Mouse (Mus musculus) brain, embryonic 14.5 days (tissue): ENCODE data around the gene Gstp2. TPM values are rescaled to one million over a fixed set of nuclear protein-coding genes. Genes with fewer than 3 reads are reported as not detected.

Experiments used
- DNase-seq: peaks from one replicate; pipeline ENCODE4 v3.0.0-alpha.2; 2011; ENCODE audit warnings: low read depth
- CTCF ChIP-seq: fragments of 200-500 bp; IDR thresholded peaks from 2 replicates; pipeline ENCODE4 v1.5.1; 2012; ENCODE audit warnings: inconsistent platforms, mild to moderate bottlenecking, moderate library complexity, borderline replicate concordance; ENCODE audit not compliant: insufficient read depth, insufficient read length; ENCODE audit errors: extremely low read depth
- POLR2A ChIP-seq: fragments of 200-500 bp; IDR thresholded peaks from 2 replicates; pipeline ENCODE4 v1.6.1; 2012; ENCODE audit warnings: mild to moderate bottlenecking, inconsistent platforms, borderline replicate concordance; ENCODE audit not compliant: poor library complexity, insufficient read depth, insufficient read length, severe bottlenecking; ENCODE audit errors: extremely low read depth
- polyA plus RNA-seq: library from polyadenylated mRNA; depleted of rRNA; stranded (reverse); fragments of >200 nt; gene quantifications from 2 replicates; pipeline ENCODE4 v1.2.3, GENCODE M21; 2012

Gene Gstp2
- polyA plus RNA-seq, 1 experiment, result 2.9 TPM

DNA sequence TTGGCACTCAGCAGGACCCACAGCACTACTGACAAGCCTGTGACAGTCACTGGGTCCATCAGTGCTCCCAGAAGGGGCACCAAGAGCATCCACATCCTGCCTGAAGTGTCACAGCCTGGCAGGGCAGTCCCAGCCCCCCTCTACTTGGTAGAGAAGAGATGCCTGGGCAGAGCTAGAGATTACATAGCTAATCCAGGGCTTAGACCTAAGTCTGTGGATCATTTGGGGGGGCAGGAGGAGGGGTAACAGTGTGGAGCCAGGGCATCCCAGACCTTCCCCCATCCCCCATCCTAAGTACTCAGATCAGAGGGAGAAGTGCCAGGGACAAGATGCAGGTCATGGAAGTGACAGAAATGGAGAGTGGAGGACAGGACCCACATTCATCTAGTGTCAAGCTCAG is 31.0 kb downstream of the Gstp2 start:
- DNase-seq, result no peak
- TF ChIP-seq POLR2A (no peak), CTCF (no peak)

DNA sequence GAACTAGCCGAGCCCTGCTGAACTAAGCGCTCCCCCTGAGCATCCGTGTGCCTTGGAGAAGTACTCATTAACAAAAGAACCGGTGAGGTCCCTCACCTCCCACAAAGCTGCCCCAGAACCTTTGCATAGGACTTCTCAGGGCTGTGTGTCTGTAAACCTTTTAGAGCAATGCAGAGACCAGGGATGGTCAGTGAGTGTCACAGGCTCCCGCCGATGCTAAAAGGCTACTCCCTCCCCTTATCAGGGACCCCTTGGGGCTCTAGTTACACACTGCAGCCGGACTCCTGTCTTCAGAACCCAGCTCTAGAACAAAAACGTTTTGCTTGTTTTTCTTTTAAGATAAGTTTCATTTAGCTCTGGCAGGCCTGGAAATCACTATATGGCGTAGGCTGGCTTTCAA is 32.8 kb downstream of the Gstp2 start:
- no peak for DNase-seq

DNA sequence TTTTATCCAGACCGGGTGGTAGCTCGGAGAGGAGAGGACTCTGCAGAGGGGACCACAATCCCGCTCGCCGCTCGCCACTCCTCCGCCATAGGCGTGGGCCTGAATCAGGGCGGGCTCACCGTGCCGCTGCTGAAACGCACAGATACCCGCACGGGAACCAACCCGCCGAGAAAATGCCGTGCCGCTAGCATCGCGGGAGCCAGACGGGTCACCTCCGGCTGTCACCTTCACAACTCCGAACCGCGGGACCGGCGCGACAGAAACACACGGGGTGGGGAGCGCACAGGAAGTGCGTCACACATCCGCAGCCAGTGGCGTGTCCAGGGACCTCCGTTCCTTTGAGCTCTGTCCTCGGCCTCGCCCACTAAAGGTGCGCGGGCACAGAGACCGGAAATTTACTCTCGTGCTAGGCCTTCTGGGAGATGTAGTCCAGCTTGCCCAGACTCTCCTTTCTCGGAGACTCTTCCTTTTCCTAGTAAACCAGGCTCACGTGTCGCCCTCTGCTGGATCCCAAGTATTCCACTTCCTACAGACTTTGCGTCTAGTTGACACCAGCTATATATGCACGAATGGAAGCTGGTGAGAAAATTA is 33.3 kb downstream of the Gstp2 start, which contains the start of gene Ndufv1:
Gene Ndufv1, minus strand, starts transcription at position 375 of the 591 bp plus-strand sequence.
- TF ChIP-seq CTCF (peak; percentile 83; the same call in 1 of the 2 replicates), POLR2A (peak; percentile 32; the same call in 1 of the 2 replicates)

More for the DNA sequence above, 32.8 kb downstream of the Gstp2 start:
- TF ChIP-seq CTCF (no peak), POLR2A (no peak)

DNA sequence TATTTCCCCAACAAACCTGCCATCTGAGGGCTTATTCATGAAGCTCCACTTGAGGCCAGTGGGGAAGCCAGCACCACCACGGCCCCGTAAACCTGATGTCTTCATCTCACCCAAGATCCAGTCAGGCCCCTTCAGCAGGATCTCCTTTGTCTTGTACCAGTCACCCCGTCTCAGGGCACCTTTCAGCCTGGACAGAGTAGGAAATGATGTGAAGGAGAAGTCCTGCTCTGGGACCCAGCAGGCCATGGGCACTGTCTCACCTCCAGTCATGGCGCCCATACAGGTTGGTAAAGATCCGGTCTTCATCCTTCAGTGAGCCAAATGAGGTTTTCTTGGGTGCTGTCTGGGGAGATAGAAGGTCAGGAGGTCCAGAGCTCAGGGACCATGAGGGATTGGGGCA is 34.7 kb downstream of the Gstp2 start:
- DNase-seq, result no peak
- TF ChIP-seq POLR2A (no peak), CTCF (no peak)

More for the DNA sequence above, 33.3 kb downstream of the Gstp2 start, which contains the start of gene Ndufv1:
- peak; percentile 100 for DNase-seq

DNA sequence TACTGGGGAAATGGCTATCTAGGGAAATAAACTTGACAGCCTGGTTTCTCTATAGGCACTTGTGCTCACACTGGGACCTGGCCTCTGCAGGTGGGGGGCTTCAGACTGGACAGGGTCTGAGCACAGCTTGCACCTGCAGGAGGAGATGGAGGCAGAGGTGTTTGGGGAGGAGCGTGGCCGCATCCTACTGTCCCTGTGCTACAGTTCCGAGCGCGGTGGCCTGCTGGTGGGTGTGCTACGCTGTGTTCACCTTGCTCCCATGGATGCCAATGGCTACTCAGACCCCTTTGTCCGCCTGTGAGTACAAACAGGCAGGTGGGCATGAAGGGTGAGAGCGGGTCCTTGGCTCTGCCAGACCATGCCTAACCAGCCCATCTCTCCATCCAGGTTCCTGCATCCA is 39.9 kb downstream of the Gstp2 start:
- TF ChIP-seq CTCF, result no peak
- TF ChIP-seq POLR2A, result no peak
- DNase-seq, result no peak

DNA sequence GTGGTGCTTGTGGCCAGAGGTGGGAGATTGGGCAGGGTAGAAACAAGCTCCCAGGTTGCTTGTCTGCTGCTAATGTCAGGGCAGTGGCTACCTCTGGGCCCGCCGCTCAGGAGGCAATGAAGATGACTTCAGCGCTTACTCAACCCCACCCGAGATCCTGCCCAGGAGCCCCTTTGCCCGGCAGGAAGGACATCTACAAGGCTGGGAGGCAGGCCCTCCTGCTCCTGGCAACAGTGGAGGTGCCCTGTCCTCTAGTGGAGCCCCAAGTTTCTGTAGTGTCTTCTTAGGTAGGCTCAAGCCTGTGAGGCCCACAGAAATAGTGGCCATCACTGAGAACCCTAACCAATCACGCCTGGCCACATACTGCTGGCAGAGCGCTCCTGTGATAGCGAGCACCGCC is 40.7 kb downstream of the Gstp2 start:
- no peak for TF ChIP-seq CTCF
- TF ChIP-seq POLR2A, result no peak
- DNase-seq, result no peak

DNA sequence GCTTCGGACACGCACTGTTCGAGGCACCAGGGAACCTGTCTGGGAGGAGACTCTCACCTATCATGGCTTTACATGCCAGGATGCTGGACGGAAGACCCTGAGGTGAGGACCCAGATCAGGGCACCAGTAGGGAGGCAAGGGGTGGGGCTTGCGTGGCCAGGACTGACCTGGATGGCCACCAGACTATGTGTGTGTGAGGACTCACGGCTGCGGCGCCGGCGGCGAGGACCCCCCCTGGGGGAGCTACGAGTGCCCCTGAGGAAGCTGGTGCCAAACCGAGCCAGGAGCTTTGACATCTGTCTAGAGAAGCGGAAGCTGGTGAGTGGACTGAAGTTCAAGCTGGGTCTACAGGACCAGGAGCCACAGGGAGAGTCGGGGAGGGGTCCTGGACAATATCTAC is 41.5 kb downstream of the Gstp2 start:
- TF ChIP-seq CTCF, result no peak
- no peak for TF ChIP-seq POLR2A
- no peak for DNase-seq

DNA sequence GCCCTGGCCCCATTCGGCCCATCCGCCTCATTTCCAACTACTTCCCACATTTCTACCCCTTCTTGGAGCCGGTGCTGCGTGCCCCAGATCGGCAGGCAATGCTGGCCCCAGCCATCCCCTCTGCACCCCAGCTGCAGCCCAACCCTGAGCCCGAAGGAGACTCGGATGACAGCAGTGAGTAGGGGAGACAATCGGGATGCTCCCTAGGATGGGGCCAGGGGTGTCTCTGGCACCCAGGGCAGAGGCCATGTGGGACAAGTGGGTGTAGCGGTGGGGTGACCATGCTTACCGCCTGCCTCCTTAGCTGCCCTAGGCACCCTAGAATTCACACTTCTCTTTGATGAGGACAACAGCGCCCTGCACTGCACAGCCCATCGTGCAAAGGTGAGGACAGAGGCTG is 42.2 kb downstream of the Gstp2 start:
- no peak for DNase-seq
- TF ChIP-seq POLR2A (no peak), CTCF (no peak)

DNA sequence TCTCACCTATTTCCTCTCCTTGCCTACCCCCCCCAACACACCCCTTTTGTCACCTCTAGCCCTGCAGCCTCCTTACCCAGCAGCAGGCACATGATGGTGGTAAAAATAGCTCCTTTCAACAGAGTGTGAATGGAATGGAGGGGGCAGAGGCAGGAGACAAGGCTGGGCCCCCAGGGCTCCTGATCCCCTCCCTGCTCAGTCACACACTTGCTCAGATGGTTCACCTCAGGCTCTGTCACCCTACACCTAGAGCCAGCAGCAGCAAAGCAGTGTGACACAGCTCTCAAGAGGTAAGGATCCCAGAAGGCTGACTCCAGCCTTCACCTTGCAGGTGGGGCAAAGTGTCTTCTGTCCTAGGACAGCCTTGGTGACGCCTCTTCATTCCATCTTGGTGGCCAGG is 42.7 kb downstream of the Gstp2 start, which contains the start of gene Doc2g:
Gene Doc2g, plus strand, starts transcription at position 202 of the 400 bp plus-strand sequence.
- DNase-seq, result no peak
- TF ChIP-seq CTCF (no peak), POLR2A (no peak)

DNA sequence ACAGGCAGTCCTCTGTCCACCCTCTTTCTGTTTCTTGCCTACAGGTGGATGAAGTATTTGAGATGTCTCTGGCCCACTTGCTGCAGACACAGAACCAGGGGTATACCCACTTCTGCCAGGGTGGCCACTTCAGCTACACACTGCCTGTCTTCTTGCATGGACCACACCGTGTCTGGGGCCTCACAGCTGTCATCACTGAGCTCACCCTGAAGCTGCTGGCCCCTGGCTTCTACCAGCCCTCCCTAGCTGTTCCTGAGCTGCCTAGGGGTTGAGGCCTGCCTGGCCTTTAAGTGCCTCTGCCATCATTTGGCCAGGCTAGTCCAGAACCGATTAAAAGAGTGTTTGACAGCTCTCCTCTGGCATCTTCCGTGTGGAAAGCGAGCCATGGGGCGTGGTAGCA is 44.1 kb downstream of the Gstp2 start:
- no peak for DNase-seq
- TF ChIP-seq POLR2A (no peak), CTCF (no peak)

DNA sequence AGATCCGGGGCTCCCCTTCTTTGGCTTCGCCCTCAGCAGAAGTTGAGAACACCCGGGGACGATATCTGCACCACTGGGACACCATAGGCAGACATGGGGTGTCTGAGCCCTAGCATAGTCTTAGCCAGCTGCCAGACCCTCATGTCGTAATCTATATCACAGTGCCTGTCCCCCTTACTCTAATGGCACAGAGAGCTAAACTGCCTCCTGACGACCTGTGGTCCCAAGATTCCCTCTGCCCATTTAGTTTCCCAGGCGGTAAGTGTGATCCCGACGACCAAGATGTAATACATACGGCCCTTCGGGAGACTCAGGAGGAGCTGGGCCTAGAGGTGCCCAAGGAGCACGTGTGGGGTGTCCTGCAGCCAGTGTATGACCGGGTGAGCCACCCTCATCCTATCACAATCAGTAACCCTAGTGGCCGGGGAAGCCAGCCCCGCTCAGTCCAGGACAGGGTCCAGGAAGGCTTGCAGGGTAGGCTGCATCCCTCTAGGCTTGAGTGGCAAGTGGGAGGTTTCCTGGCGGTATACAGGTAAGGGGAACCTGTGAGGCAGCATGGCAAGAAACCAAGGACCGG is 44.8 kb downstream of the Gstp2 start:
- DNase-seq, result no peak
- TF ChIP-seq CTCF (no peak), POLR2A (no peak)
